Mouse (Mus musculus) C2C12 (cell line): Measurements from ENCODE around the gene Map3k7cl. TPM values are rescaled to one million over a fixed set of nuclear protein-coding genes. Genes with fewer than 3 reads are reported as not detected.

Experiments
- H3K27me3 ChIP-seq: one replicate; pipeline ENCODE4 v1.6.1; 2011; ENCODE audit not compliant: control insufficient read depth, insufficient read depth, insufficient read length
- H3K36me3 ChIP-seq: one replicate; pipeline ENCODE4 v1.6.1; 2011; ENCODE audit not compliant: control insufficient read depth, insufficient read depth
- H3K4me3 ChIP-seq: one replicate; pipeline ENCODE4 v1.5.1; 2011; ENCODE audit warnings: mild to moderate bottlenecking, control low read depth; ENCODE audit not compliant: poor library complexity, insufficient read depth, severe bottlenecking
- H3K79me2 ChIP-seq: one replicate; pipeline ENCODE4 v1.6.1; 2011; ENCODE audit not compliant: control insufficient read depth, insufficient read depth
- H3K79me3 ChIP-seq: one replicate; pipeline ENCODE4 v1.6.1; 2011; ENCODE audit warnings: low read depth, control low read depth
- H3ac ChIP-seq: one replicate; pipeline ENCODE3; 2011; ENCODE audit warnings: low read depth; ENCODE audit not compliant: control insufficient read depth, insufficient read length
- CEBPB ChIP-seq: IDR thresholded peaks from one replicate; pipeline ENCODE4 v1.6.1; 2011; ENCODE audit warnings: low read depth, mild to moderate bottlenecking, control low read depth, moderate library complexity
- CTCF ChIP-seq: IDR thresholded peaks from one replicate; pipeline ENCODE4 v1.5.1; 2011; ENCODE audit not compliant: control insufficient read depth, insufficient read depth, insufficient read length
- FOSL1 ChIP-seq: IDR thresholded peaks from one replicate; pipeline ENCODE4 v1.8.0; 2011; ENCODE audit warnings: mild to moderate bottlenecking, low read length; ENCODE audit not compliant: poor library complexity, insufficient read depth, severe bottlenecking
- MAX ChIP-seq: IDR thresholded peaks from one replicate; pipeline ENCODE4 v1.6.1; 2011; ENCODE audit warnings: mild to moderate bottlenecking, control low read depth
- MYOD1 ChIP-seq: IDR thresholded peaks from one replicate; pipeline ENCODE4 v1.6.1; 2011; ENCODE audit warnings: low read depth; ENCODE audit not compliant: control insufficient read depth, insufficient read length
- MYOG ChIP-seq: IDR thresholded peaks from one replicate; pipeline ENCODE4 v1.6.1; 2011; ENCODE audit not compliant: control insufficient read depth, insufficient read length; ENCODE audit errors: extremely low read depth
- USF1 ChIP-seq: IDR thresholded peaks from one replicate; pipeline ENCODE4 v1.6.1; 2011; ENCODE audit warnings: low read depth, mild to moderate bottlenecking, control low read depth, moderate library complexity
- long read RNA-seq, 2 experiments: library from polyadenylated mRNA; unstranded; transcript quantifications; one replicate each; pipeline ENCODE4 v2.0.0; 2019 to 2020
- polyA plus RNA-seq: library from polyadenylated mRNA; unstranded; fragments of >200 nt; fragmentation: generic; extraction: Trizol; gene quantifications from one replicate; pipeline ENCODE4 v1.2.1, GENCODE M21; 2012; ENCODE audit warnings: missing spikeins

Gene Map3k7cl
- 0.11 TPM for polyA plus RNA-seq
- long read RNA-seq, experiment 1, partial matches to known transcripts, result 0 of 3 reads
- long read RNA-seq, experiment 1, other reads (novel, unspliced or antisense), result 0 of 3 reads
- long read RNA-seq, experiment 2, partial matches to known transcripts, result 0 of 1 reads
- long read RNA-seq, experiment 2, other reads (novel, unspliced or antisense), result 0 of 1 reads

- Histone ChIP-seq H3K36me3 (no peaks in the 10 kb centered on the region), H3K4me3 (no peak within 1 kb of the TSS), H3ac (no peak within 1 kb of the TSS), H3K79me2 (no peaks in the 10 kb centered on the region), H3K27me3 (no peaks in the 10 kb centered on the region), H3K79me3 (no peaks in the 10 kb centered on the region)
- TF ChIP-seq CEBPB, result no peak
- no peak for TF ChIP-seq USF1
- TF ChIP-seq MYOG, result no peak
- TF ChIP-seq MYOD1, result peak; percentile 95
- TF ChIP-seq CTCF, result no peak
- TF ChIP-seq FOSL1, result no peak
These were observed at the start of gene Map3k7cl for GRCm38 (mm10) chr16:87552907-87553691. Gene Map3k7cl (plus strand): TSS chr16:87553330.

DNA sequence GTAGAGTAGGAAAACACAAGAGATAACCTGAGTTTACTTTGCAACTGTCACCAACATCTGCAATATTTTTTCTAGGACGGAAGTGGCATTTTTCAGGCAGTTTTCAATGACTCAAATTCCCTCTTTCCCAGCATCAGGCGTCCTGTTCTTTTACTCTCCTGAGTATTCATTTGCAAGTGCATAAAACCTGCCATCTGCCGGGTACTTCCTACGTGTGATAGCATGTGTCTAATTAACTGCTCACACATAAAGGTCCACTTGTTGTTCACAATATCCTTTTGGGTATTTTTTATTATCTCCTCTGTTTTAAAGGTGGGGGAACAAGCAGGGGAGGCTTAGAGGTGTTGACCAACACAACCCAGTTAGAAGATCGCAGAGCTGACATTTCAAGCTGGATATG is 41.4 kb upstream of the Map3k7cl start:
- Histone ChIP-seq H3K36me3 (no peaks in the 10 kb centered on the region), H3K79me2 (no peaks in the 10 kb centered on the region), H3K79me3 (no peaks in the 10 kb centered on the region), H3K27me3 (no peaks in the 10 kb centered on the region), H3ac (no peak overlapping the region), H3K4me3 (no peak overlapping the region)
- TF ChIP-seq MAX (no peak), CEBPB (no peak), MYOG (no peak), USF1 (no peak), MYOD1 (no peak), FOSL1 (no peak), CTCF (no peak)

DNA sequence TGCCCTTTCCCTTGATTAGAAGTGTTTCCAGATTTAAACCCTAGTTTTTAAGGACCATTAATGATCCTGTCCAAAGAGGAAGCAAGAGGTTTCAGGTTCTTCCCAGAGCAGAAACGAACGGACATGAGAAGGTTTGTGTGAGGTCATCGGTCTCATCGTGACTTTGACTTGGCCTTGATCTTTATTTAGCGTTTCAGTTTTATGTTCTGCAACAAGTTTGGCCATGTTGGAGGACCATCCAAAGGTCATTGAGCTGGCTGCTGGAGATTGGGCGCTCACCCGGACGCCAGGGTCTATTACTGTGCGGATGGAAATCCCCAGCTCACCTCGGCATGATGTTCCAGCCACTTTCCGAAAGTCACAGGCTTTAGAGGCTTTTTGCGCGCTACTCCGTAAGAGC is 40.8 kb upstream of the Map3k7cl start:
- TF ChIP-seq MYOD1 (no peak), FOSL1 (no peak), MAX (no peak)
- no peaks in the 10 kb centered on the region for H3K27me3 ChIP-seq

GRCm38 (mm10) chr16:87524228-87524627 is 28.9 kb upstream of the Map3k7cl start:
- Histone ChIP-seq H3K36me3 (no peaks in the 10 kb centered on the region), H3K27me3 (no peaks in the 10 kb centered on the region), H3K4me3 (no peak overlapping the region), H3ac (no peak overlapping the region), H3K79me2 (no peaks in the 10 kb centered on the region), H3K79me3 (no peaks in the 10 kb centered on the region)
- TF ChIP-seq MAX (no peak), CTCF (no peak), FOSL1 (no peak), USF1 (no peak), CEBPB (no peak), MYOG (no peak), MYOD1 (no peak)

More for the DNA sequence above, 40.8 kb upstream of the Map3k7cl start:
- Histone ChIP-seq H3K79me2 (no peaks in the 10 kb centered on the region), H3K36me3 (no peaks in the 10 kb centered on the region), H3ac (no peak overlapping the region), H3K79me3 (no peaks in the 10 kb centered on the region), H3K4me3 (no peak overlapping the region)

- Histone ChIP-seq H3K79me2 (no peaks in the 10 kb centered on the region), H3K4me3 (no peak overlapping the region), H3K79me3 (no peaks in the 10 kb centered on the region), H3K36me3 (no peaks in the 10 kb centered on the region), H3ac (no peak overlapping the region), H3K27me3 (no peaks in the 10 kb centered on the region)
- TF ChIP-seq CTCF, result no peak
- TF ChIP-seq FOSL1, result no peak
These were observed 25.4 kb upstream of the Map3k7cl start for GRCm38 (mm10) chr16:87527553-87528249.

DNA sequence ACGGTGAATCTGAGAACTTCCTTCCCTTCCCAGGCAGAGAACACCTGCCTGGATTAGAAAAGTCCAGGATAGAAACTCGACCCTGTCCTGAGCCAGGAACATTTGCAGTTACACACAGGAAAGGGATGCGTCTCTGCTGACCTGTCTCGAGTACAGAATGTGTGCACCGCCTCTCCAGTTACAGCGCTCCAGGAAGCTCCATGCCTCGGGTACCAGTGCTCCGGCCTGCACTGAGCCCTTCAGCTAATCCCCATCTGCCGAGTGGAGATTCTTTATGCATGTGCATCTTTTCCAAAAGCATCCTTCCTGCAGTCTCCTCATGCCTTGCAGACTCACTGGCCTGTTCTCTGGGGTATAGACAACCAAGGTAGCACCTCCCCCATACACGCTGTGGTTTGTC is 24.4 kb upstream of the Map3k7cl start:
- no peak for TF ChIP-seq USF1
- no peak for TF ChIP-seq MAX
- no peak for TF ChIP-seq CEBPB
- TF ChIP-seq FOSL1, result no peak
- no peak for TF ChIP-seq MYOD1
- TF ChIP-seq CTCF, result no peak
- no peak for TF ChIP-seq MYOG
- Histone ChIP-seq H3K4me3 (no peak overlapping the region), H3K36me3 (no peaks in the 10 kb centered on the region), H3K79me3 (no peaks in the 10 kb centered on the region), H3ac (no peak overlapping the region), H3K79me2 (no peaks in the 10 kb centered on the region), H3K27me3 (no peaks in the 10 kb centered on the region)
